Mouse (Mus musculus): Measurements from ENCODE around the gene Tbc1d5.

- TF ChIP-seq CTCF (IDR thresholded peaks at IDR 0.05; ENCODE audit: low read depth) (no peak), EP300 (IDR thresholded peaks at IDR 0.05; ENCODE audit: low read depth) (no peak)
Observed at GRCm38 (mm10) chr17:50753356-50754138, 425.6 kb downstream of the Tbc1d5 start.
